Mouse (Mus musculus) hematopoietic stem cell, adult 5-6 weeks (primary cell): ENCODE measurements around the gene Spata46. TPM values are rescaled to one million over a fixed set of nuclear protein-coding genes. Genes with fewer than 3 reads are reported as not detected.

Source experiments
- ATAC-seq, 2 experiments: fragments of 125-278 bp in 1 of 2; replicated peaks in 1 of 2; 2 replicates each; pipeline ENCODE4 v1.8.0; 2016 to 2017; ENCODE audit warnings: inconsistent platforms in 2 of 2, mild to moderate bottlenecking in 2 of 2, moderate number of reproducible peaks in 2 of 2, low read depth in 1 of 2, moderate TSS enrichment in 1 of 2; ENCODE audit not compliant: low FRiP score in 2 of 2, poor library complexity in 2 of 2, severe bottlenecking in 2 of 2, insufficient read depth in 1 of 2, low TSS enrichment in 1 of 2
- total RNA-seq: library from RNA; stranded (forward); fragments of 172-1452, 232-1000 nt; gene quantifications from 2 replicates; pipeline ENCODE4 v1.2.3, GENCODE M21; 2017

Gene Spata46
- total RNA-seq, 1 experiment from 2014 or later: not detected

- no peak for ATAC-seq
Measured at GRCm38 (mm10) chr1:170324312-170324711, 15.7 kb downstream of the Spata46 start.

GRCm38 (mm10) chr1:170325277-170325676 is 16.7 kb downstream of the Spata46 start:
- no peak for ATAC-seq

- ATAC-seq: no peak
Measured at GRCm38 (mm10) chr1:170331926-170332325, 23.3 kb downstream of the Spata46 start.

- no peak for ATAC-seq
Measured at GRCm38 (mm10) chr1:170332775-170333174, 24.2 kb downstream of the Spata46 start.

DNA sequence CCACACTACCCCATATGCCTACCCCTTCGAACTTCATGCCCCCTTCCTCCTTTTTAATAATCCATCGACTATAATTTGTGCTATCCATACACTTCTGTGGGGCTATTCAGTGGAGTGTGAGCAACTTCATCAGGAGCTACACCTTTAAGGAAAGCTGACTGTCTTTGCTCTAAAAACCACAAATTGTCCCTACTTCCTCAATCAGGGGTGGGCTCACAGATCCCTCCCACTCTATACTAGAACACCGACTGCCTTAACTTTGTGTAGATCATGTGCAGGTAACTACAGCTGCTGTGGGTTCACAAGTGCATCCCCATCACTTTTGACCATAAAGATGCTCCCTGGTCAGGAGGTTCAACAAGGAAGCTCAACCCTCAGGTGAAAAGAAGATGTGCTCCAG is 31.3 kb downstream of the Spata46 start:
- ATAC-seq: peak; percentile 21 to 53; a peak in 1 of 4 replicates

DNA sequence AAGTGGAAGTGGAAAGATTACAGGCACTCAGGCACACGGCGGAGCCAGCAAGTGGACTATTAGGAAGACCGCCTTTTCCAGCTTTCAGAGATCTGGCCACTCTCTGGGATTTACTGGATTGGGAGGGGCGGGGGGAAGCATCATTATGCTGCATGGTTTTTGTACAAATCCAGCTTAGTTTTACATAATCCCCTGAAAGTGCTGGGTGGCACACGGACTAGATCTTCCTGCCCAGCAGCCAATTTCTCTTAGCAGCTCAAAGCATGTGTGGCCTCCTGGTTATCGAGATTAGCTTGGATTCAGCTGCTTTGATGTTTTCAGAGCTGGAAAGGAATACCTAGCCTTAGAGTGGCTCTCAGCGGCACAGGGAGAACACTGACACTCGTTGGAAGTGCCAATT is 34.5 kb downstream of the Spata46 start:
- no peak for ATAC-seq

DNA sequence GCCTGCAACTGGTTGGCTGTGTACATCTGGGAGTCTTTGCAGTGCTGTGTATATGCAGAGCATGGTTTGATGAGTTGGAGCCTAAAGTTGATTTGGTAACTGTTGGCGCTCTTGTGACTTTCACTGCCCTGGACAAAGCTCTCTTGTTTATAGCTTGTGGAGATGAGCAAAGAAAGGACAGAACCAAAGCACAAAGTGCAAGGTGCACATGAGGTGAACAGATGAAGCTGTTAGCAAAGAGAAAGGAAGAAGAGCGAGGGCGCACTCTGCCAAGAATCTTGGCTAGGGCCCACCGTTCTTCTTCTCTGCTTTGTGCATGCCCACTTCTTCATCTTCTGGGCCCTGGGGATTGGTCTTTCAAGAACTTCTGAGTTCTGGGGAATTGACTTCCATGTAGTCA is 35.3 kb downstream of the Spata46 start:
- no peak for ATAC-seq

DNA sequence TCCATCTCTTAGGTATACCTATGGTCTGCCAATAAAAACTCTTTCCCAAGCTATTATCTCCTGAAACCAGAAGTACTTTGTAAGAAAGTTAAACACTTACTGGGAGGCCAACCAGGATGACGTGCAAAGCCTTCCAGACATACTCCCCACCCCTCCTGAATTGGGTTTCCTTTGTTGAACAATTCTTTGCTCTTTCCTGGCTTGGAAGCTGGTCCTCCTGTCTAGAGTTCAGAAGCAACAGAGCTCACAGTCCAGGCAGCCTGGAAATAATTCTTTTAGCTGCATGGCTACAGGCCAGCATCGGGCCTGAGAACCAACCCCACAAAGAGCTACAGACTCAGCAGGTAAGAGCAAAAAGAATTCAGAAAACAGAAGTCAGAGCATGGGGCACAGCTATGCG is 37.7 kb downstream of the Spata46 start:
- no peak for ATAC-seq

DNA sequence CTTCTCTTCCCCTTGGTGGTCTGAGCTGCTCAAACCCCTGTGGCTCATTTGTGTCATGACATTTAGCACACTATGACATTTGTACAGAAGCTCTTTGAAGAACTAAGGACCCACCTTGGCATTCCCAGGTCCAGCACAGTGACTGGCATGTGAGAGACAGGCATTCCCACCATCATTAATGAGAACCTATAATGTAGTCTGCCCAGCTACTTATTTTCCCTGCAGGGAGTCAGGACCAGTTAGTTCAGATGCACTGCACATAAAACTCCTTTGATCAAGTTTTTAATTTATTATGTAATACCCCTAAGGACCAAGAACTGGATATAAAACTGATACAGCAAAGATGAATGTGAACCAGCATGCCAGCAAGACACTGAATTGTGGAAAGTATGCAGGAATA is 42.5 kb downstream of the Spata46 start:
- no peak for ATAC-seq

DNA sequence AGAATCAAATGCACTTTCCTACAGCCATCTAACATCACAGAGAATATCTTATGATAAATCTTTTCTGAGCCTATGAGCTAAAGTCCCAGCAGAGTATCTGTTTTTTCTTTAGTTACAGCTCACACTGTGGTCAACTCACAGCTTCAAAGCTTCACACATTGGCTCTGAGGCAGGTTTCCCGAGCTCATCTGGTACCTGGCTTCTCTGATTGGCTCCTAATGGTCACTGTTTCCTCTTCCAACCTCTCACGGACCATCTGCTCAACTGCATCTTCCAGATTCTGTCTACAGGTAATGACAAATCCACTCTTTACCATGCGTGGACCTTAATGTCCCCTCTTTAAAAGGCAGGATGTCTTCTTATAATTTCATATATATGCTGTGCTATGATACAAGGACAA is 44.7 kb downstream of the Spata46 start:
- no peak for ATAC-seq

DNA sequence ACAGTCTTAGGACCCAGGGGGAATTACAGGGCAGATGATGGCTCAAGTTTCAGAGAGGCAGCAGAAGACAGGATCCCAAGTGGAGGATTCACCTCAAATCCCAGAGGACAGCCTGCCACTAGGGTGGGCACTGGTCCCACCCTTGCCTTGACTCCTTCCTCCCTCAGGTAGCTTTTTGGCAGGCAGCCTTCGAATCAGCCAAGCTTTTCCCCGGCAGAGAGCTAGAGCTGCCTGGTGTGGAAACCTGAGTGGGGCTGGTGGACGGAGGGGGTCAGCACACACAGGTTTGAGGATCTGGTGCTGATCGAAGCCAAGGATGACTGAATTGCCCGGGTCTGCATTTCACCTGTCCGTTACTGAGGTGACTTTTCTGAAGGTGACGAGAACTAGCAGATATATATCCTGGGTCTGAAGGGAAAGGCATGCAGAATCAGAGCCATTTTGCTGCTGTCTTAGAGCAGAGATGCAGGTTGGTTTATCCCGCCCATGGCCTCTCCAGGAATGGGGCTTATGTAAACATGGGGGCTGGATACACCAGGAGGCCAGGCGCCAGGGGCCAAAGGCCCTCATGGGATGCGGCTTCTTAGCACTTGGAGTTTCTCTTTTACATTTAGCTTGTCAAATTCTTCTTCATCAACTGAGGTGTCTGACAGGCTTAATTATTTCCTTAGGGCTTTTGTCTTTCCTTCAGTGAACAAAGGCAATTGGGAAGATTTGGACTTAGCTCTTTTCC is 51.7 kb downstream of the Spata46 start:
- no peak for ATAC-seq

Other genes with a start within 250 kb of the Spata46 start
- 0.38 TPM in 1 of 2 replicates, not detected in the other for gene Ddr2, start 198.0 kb upstream of the Spata46 start, total RNA-seq
- 73.9 and 113 TPM in 2 replicates for gene Uap1, start 133.8 kb upstream of the Spata46 start, total RNA-seq
- gene Uhmk1, start 93.4 kb upstream of the Spata46 start, total RNA-seq: 68.2 and 71.1 TPM in 2 replicates
- not detected in 2 replicates for gene Sh2d1b2, start 76.1 kb upstream of the Spata46 start, total RNA-seq
- 0.44 and 0.89 TPM in 2 replicates for gene Sh2d1b1, start 31.5 kb upstream of the Spata46 start, total RNA-seq
- gene Gm7694, start 2.5 kb upstream of the Spata46 start, total RNA-seq: 3.8 and 8.9 TPM in 2 replicates